ENCODE assay signal across 13 mouse cellular contexts in genomic region chr9:109167316-109167715, GRCm38 (mm10).
"Had no signal": no experiment of that assay in that cellular context is flagged by ENCODE, and none has a peak within 500 bp of the region (broad histone marks: within the 10 kb centered on the region; RNA-seq: fewer than 3 reads in every experiment).

No protein-coding gene starts in this region.

- DNase-seq: gastrocnemius, adult 2 months; gastrocnemius, postnatal 10 days; gastrocnemius, postnatal 25 days; heart, adult 2 months; heart, postnatal 10 days; heart, postnatal 4 days; kidney, adult 2 months; kidney, adult 9 months; kidney, postnatal 14 days; kidney, postnatal 36 days; layer of hippocampus, adult 9-11 months; layer of hippocampus, postnatal 36 days; left cerebral cortex, postnatal 4 days had no signal
